Mouse (Mus musculus) gastrocnemius, postnatal 14 days (tissue): ENCODE data around the gene Hist1h2an. TPM values are rescaled to one million over a fixed set of nuclear protein-coding genes. Genes with fewer than 3 reads are reported as not detected.
"Not testable (repeated sequence)": the region's sequence is repeated elsewhere in the genome, so short reads cannot be mapped to it uniquely, and the experiment has no call there.

Experiments
- DNase-seq: peaks from one replicate; pipeline ENCODE4 v3.0.0; 2021; ENCODE audit warnings: mixed read lengths
- intact Hi-C: fragments of 180-260 bp; cut with DNase I; formaldehyde crosslinking; loops from one replicate; pipeline ENCODE4 v1.15.1; 2025; ENCODE audit warnings: low total_unique reads
- long read RNA-seq, 2 experiments: library from polyadenylated mRNA; stranded (forward); transcript quantifications; one replicate each; pipeline ENCODE4 v2.0.0; 2021
- total RNA-seq, 2 experiments: library from RNA; stranded (reverse); gene quantifications; 2 replicates each; pipeline ENCODE4 v1.2.3; 2021

Gene Hist1h2an
- 10 to 100 TPM in 1 of 2 experiments, 1 to 10 TPM in 1; 7.8 to 10.7 TPM for total RNA-seq
- long read RNA-seq, experiment 1: 0 reads
- long read RNA-seq, experiment 2: 0 reads

DNA sequence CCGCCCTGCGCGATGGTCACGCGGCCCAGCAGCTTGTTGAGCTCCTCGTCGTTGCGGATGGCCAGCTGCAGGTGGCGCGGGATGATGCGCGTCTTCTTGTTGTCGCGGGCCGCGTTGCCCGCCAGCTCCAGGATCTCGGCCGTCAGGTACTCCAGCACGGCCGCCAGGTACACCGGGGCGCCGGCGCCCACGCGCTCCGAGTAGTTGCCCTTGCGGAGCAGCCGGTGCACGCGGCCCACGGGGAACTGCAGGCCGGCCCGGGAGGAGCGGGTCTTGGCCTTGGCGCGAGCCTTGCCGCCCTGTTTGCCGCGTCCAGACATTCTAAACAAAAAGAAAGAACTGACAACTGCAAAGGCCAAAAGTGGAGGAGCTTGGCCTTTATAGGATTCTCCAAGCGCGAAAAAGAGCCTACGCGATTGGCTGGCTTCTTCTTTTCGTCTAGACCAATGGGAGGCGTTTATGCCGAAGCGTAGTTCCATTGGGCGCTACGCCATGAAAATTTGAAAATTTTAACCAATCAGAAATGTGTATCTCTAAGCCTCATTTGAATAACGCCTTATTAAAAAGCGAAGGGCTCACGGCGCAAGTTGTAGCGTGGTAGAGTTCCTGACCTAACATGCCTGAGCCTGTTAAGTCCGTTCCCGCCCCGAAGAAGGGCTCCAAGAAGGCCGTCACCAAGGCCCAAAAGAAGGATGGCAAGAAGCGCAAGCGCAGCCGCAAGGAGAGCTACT, at the start of gene Hist1h2an, which contains the start of gene Hist1h2bp:
Gene Hist1h2an (minus strand): TSS at position 320 of the 731 bp plus-strand sequence.
Gene Hist1h2bp (plus strand): TSS at position 563 of the 731 bp plus-strand sequence.
- intact Hi-C loops: not testable (repeated sequence)
- DNase-seq: peak; percentile 75

DNA sequence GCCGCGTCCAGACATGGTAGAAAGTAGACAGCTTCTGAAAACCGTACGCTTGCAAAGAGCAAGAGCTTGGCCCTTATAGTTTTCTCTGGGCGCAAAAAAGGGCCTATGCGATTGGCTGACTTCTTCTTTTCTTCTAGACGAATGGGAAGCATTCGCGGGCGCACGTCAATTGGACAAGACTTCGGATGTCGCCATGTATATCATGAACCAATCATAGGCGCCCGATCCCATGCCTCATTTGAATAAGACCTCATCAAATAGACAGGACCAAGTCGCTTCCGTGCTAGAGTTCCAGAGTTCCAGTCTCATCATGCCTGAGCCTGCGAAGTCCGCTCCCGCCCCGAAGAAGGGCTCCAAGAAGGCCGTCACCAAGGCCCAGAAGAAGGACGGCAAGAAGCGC, 46.4 kb upstream of the Hist1h2an start, which contains the start of the genes Hist1h2ap and Hist1h2br:
Gene Hist1h2ap (minus strand): TSS at position 47 of the 400 bp plus-strand sequence.
Gene Hist1h2br (plus strand): TSS at position 283 of the 400 bp plus-strand sequence.
- intact Hi-C loops, DNase-seq: not testable (repeated sequence)

GRCm38 (mm10) chr13:21831418-21832394, 44.7 kb upstream of the Hist1h2an start, which contains the start of gene Hist1h4n:
Gene Hist1h4n (minus strand): TSS chr13:21832196.
- intact Hi-C loops, DNase-seq: not testable (repeated sequence)

DNA sequence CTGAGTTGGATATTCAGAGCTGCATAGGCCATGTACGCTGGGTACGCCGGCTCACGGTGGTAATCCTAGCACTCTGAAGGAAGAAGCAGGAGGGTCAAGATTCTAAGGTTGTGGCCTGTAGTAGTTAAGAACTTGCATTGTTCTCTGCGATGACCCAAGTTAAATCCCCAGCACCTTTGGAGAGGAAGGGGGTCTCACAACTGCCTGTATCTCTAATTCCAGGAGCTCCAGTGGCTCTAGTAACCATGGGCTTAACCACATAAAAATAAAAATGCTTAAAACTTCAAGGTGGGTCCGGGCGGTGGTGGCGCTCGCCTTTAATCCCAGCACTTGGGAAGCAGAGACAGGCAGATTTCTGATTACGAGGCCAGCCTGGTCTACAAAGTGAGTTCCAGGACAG, 43.3 kb upstream of the Hist1h2an start:
- intact Hi-C loops: no loop called here
- no peak for DNase-seq

DNA sequence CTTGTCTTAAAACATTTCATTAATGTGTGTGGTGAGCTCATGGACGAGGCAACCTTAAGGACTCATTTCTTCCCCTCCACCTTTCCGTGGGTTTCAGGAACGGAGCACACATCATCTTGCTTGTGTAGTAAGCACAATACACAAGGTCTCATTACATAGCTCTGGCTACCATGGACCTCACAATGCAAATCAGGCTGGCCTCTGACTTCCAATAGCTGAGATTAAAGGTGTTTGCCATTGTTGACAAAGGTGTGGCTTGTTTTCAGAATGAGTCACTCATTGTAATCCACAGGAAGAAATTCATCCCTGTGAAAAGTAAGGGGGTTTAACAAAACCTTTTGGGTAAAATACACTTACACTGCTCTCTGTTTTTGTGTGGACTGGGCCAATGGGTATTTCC, 41.5 kb upstream of the Hist1h2an start:
- intact Hi-C loops: loop anchor here (10.0 kb wide), 1 partner anchor 206 kb away; the partner anchor contains the start of genes Hist1h2ah and Hist1h2bk
- no peak for DNase-seq

- intact Hi-C loops: loop anchor here (10.0 kb wide), 1 partner anchor 215 kb away; the partner anchor contains the start of genes Hist1h2ah and Hist1h2bk
Measured at GRCm38 (mm10) chr13:21820082-21820890, 33.3 kb upstream of the Hist1h2an start.

DNA sequence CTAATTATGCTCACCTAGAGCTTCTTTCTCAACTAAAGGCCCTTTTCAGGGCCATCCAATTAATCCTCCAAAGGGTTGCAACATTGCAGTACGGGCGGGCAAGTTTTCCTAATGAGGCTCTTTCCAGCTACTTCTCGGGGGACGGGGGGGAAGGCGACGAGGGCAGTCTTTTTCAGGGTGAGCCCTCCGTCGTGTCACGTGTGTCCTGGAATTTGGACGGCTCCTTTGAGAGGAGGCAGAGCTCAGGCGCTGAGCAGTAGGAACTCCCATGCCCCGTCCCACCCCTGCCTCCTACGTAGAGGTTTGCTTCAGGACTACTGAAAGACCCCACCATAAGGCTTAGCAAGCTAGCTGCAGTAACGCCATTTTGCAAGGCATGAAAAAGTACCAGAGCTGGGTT, 25.1 kb upstream of the Hist1h2an start:
- intact Hi-C loops: not testable (repeated sequence)

More at GRCm38 (mm10) chr13:21820082-21820890, 33.3 kb upstream of the Hist1h2an start:
- not testable (repeated sequence) for DNase-seq

GRCm38 (mm10) chr13:21811539-21811938, 24.5 kb upstream of the Hist1h2an start, which contains the start of gene Hist1h4m:
Gene Hist1h4m (plus strand): TSS chr13:21811746.
- intact Hi-C loops, DNase-seq: not testable (repeated sequence)

More for the DNA sequence above, 25.1 kb upstream of the Hist1h2an start:
- not testable (repeated sequence) for DNase-seq

DNA sequence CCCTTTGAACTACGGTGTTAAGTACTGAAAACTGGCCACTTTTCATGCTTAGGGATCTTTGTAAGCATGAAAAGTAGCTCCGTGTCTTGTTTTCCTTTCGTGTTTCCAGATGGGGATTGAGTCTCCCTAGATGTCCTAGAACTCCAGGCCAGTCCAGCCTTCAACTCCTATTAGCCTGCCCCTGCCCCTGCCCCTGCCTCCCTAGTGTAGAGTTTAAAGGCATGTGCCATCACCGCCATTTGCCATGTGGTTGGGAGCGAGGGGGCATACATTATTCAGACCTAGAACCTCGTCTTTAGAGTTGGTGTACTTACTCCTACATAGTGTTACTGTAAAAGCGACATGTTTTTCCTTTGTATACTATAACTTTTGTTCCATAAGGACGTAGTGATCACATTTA, 24.1 kb upstream of the Hist1h2an start:
- DNase-seq, intact Hi-C loops: not testable (repeated sequence)

- DNase-seq, intact Hi-C loops: not testable (repeated sequence)
Measured at GRCm38 (mm10) chr13:21810073-21810472, 23.1 kb upstream of the Hist1h2an start, which contains the start of the genes Hist1h2bq and Hist1h2ao. Gene Hist1h2bq (minus strand): TSS chr13:21810197. Gene Hist1h2ao (plus strand): TSS chr13:21810465.

GRCm38 (mm10) chr13:21803058-21803457, 16.0 kb upstream of the Hist1h2an start:
- DNase-seq, intact Hi-C loops: not testable (repeated sequence)

GRCm38 (mm10) chr13:21797163-21797562, 10.1 kb upstream of the Hist1h2an start:
- DNase-seq, intact Hi-C loops: not testable (repeated sequence)

DNA sequence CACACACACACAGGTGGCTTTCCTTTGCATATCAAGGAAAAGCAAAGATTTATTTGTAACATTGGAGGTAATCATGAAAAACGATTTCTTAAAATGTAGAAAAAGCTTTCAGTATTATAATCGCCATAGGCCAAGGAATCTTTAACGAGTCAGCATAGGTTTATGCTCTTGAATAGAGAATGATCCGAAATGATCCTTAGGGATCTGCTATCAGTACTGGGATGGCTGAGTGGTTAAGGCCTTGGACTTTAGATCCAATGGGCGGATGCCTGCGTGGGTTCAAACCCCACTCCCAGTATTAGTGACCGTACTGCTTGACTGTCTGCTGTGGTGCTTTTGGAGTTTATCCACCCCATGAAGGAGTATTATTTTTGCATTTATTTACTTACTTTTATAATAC, 8.6 kb upstream of the Hist1h2an start:
- DNase-seq: no peak

DNA sequence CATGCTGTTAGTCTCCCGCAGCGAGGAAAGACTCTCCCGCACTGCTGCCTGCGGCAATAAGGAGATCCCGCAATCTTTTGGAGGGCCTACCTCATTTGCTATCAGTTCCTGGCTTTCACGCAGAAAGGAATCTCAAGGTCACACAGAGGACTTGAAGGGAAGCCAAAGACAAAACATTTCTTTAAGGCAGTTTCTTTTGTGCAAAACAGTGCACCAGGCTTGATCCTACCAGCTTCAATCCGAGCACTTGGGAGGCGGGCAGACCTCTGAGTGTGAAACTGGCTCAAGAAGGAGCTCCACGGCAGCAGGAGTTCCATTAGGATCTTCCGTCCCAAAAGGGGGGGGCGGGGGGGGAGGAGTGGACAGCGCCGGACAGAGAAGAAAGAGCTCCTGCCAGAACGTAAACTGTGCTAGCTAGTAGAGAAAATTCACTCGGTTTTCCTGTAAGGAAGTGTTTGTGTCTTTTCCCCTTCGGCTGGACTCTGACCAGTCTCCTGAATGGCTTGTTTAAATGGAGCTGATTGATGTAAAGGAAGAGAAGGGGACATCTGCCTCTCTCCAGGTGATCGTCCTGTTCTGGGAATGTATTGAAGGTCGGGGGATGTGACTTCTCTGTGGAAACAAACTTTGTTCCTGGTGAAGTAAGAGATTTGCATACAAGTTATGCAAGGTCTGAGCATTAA, 3.7 kb upstream of the Hist1h2an start:
- intact Hi-C loops: no loop called here
- DNase-seq: no peak

More for the DNA sequence above, 8.6 kb upstream of the Hist1h2an start:
- intact Hi-C loops: no loop called here

DNA sequence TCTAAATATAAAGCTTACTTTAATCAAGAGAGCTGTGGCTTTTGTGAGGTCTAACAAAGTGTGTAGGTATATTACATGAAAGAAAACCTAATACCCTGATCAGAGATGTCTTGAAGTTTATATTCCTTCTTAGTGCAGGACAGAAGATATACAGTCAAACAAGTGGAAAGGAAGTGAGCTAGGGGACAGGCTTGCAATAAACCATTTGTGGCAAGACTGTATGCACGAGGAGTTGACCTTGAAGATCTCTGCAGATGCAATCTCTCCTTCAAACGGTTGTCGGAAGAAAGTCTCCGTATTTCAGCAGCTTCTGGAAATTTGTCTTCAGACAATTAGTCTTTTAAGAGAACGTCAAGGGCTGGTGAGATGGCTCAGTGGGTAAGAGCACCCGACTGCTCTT, 2.9 kb upstream of the Hist1h2an start:
- intact Hi-C loops: no loop called here
- no peak for DNase-seq

DNA sequence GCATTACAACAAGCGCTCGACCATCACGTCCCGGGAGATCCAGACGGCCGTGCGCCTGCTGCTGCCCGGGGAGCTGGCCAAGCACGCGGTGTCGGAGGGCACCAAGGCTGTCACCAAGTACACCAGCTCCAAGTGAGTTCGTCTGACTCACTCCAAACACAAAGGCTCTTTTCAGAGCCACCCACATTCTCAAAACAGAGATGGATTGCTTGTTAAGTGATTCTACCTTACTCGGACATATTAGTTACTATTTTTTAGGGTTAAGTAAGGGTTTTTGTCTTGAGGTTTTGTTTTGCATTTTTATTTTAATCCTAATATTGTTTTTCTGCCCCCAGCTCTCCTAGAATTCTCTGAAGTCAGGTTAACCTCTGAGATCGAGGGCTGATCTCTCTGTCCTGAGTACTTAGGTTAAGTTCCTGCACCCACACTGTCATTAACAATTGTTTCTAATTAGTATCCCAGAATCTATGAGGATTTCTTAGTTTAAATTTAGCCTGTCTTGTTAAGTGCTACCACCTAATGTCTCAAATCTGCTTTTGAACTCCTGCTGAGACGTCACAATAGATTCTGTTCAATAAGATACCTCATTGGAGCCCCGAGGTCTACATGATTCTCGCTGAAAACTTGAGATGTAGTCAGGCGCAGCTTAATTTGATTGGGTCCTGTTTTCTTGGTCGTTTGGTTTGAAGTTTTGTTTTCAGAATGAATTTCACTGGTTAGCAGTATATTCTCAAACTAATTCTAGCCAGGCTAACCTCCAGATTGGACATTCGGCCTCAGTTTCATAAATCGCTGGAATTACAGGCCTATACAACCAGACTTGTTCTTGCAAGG, 959 bp upstream of the Hist1h2an start:
- intact Hi-C loops: no loop called here
- no peak for DNase-seq
